Mouse (Mus musculus) Muller cell, postnatal 12 days (primary cell): ENCODE results near the gene Bcl9.

Experiments
- DNase-seq: peaks from one replicate; pipeline ENCODE4 v3.0.0-alpha.2; 2015; ENCODE audit errors: inconsistent ontology term

The Bcl9 gene

DNA sequence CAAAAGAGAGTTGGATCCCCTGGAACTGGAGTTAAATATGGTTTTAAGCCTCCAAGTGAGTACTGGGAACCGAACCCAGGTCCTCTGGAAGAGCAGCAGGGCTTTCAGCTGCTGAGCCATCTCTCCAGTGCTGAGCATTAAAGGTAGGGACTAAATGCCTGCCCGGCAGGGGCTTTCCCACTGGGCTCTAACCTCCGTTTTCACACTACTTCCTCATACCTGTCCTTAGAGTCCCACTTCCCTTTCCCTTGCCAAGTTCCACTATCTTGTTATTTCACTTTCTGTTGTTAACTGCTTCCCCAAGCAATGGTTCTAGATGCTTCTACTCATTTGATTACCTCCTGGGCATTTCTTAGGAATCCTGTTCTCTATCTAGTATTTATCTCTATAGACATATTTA, 65.4 kb downstream of the Bcl9 start:
- DNase-seq = no peak

DNA sequence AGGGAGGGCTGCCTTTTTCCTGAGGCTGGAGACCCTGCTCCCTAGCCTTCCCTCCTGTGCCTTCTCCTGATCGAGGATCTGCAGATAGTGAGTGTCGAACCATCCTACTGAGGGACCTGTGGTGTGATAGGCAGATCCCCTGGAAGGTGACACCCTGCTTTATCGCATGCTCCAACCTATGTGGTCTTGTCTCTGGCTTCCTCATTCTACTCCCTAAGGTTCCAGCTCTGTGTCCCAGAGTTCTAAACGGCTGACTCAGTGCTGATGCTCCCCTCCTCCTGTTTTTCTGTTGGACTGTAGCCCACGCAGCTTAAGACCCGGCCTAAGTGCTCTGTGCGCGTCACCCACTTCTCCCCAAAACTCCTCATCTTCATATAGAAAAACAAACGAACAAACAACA, 65.9 kb downstream of the Bcl9 start:
- DNase-seq = no peak

DNA sequence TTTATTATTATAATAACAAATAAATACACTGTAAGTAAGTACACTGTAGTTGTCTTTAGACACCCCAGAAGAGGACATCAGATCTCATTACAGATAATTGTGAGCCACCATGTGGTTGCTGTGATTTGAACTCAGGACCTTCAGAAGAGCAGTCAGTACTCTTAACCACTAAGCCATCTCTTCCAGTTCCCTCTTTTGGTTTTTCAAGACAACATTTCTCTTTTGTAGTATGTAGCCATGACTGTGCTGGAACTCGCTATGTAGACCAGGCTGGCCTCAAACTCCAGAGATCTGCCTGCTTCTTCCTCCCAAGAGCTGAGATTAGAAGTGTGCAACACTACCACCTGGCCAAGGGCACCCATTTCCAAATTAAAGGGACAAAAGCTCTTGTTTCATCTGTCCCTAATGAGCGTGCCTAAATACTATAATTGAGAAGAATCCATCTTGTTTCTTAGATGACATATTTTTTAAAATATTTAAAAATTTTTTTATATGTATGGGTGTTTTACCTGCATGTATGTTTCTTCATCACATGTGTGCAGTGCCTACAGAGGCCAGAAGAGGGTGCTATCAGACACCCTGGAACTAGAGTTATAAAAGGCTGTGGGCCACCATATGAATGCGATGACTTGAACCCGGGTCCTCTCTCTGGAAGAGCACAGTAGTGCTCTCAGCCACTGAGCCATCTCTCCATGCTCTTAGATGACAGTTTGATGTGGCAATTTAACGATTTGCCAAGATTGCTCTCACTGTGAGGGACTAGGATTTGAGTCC, 66.9 kb downstream of the Bcl9 start:
- DNase-seq = no peak

DNA sequence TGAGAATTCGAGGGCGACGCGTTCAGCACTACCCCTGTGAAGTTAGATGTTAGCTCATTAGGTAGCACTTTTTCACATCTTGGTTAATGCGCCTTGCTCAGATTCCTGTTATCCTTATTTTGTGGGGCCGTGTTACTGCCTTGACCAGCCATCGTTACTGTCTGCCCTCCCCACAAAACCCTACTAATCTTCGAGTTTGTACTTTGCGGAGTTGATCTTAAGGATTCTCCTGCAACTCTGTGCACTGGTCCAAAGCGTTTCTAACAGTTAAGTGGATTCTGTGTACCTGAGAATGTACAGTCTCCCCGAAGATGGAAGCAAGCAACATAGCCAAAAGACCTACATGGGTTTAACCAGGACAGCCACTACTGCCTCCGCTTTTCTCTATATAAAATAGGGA, 69.3 kb downstream of the Bcl9 start:
- no peak for DNase-seq

DNA sequence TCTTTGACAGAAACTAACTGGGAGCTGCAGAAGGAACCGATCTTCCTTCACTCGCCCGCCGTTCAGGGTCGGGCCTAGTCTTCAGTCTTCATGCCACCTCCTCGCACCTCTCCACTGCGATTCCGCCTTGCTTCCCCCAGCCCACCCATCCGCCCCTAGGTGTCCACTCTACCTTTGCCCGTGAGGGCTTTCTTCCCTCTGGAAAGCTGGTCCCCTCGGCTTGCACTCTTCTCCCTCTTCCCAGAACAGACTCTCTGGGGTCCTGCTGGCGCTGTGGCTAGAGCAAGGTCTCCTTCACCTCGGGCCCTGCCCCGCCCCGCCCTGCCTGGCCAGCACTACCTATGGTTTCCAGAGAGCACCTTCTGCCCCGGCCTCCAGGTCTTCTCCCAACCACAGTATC, 69.7 kb downstream of the Bcl9 start:
- DNase-seq = no peak

DNA sequence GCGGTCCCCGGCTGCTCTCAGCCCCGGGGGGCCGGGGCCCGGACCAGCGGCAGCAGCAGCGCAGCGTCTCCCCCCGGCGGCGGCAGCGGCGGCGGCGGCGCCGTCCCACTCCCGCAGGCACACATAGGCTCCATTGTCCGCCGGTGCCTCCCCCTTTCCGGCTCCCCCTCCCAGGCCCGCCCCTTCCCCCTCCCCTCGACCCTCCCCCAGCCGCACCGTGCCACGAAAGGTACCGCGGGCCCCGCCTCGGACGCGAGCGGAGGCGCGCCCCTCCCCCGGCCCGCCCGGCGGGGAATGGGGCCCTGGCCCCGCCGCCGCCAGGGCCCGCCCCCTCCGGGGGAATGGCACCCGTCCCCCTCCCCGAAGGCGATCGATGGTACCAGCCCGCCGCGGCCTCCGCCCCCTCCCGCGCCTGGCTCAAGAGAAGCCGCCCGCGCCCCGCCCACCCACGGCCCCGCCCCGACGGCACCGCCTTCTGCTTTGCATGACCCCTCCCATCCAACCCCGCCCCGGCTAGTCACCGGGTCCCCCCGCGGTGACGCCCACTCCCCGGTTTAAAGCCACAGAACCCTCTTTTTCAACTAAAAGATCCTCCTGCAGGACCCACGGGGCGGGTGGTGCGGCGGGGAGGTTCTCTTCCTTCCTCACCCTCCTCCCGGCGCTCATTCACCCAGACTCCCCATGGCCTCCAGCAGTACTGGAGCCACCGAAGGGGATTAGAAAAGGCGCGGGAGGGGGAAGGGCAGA, 70.3 kb downstream of the Bcl9 start:
- DNase-seq = peak; percentile 99

DNA sequence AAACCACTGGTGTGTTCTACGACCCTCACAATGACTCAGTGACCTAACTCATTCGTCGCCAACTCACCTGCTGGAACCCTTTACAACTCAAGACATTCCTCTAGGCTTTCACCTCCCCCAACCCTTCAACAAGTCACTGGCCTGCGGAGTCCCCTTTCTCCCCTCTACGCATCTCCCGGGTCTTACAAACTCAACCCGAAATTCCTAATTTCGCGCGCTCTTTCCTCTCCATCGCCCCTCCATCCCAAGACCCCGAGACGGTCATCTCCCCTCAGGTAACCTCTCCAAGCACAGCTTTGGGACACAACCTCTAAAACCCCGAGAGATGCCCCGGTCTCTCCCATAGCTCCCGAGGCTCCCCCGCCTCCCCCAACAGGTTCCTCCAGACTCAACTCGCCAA, 71.0 kb downstream of the Bcl9 start:
- peak; percentile 32 for DNase-seq

DNA sequence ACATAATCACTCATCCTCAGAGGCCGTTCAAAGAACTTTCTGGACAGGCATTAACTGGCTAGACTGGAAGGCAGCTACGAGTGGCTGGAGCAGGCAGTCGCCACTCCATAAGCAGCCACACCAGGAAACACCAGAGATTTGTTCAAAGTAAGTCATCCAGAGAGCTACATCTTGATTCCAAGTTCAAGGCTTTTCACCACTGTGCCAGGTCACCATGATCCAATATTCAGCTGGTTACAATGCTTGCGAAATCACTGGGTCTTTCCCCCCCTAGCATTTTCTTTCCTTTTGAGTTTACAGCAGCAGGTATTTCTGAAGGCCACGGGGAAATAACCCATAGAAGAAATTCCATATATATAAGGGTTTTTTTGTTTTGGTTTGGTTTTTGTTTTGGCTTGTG, 72.5 kb downstream of the Bcl9 start:
- DNase-seq = peak; percentile 40

DNA sequence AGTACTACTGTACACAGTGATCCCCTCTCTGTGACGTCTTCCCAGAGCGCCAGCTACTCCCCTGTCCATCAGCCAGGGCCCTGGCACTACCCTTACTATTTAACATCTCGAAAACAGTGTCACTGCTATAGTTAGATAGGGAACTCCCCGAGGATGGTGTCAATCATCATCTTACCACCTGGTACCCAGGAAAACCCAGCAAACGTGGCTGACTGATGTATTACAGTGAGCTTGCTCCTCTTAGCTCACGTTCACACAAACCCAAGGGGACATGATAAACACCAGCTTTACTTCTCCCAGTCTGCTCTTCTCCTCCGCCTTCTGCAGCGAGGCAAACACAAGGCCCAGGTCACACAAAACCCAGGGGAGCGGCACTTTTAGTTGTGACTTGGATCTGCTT, 74.5 kb downstream of the Bcl9 start:
- DNase-seq = no peak

DNA sequence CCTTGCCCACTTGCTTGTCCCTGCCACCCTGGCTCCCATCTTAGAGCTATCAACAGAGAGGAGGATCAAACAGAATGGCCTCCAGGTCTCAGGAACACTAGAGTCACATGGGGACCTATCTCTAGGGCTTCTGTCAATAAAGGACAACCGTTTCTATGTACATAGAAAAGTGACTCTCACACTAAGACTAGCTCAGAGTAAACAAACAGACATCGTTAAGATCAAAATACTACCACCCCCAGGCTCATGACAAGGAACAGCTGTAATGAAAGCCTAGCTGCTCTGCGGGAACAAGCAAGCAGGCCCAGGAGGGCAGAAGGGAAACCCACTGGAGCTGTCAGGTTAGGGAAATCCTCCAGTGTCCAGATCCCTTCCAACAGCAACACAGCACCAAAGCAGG, 82.2 kb downstream of the Bcl9 start:
- DNase-seq = no peak

DNA sequence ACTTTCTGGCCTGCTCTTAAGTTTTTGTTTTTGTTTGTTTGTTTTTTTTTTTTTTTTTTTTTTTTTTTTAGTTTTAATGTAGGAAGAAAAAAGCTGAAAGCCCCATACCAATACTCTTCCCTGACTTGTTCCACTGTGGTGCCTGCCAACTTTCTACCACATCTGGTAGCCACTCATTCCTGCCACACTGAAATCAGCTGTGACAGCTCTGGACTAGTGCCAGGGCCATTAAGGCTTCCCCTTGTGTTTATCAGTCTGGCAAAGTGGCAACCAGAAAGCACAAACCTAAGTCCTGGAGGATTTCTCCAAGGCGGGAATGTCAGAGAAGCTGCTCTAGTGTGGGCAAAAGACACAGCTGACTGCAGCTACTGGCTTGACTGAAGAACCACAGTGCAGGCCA, 83.3 kb downstream of the Bcl9 start:
- DNase-seq = peak; percentile 74

DNA sequence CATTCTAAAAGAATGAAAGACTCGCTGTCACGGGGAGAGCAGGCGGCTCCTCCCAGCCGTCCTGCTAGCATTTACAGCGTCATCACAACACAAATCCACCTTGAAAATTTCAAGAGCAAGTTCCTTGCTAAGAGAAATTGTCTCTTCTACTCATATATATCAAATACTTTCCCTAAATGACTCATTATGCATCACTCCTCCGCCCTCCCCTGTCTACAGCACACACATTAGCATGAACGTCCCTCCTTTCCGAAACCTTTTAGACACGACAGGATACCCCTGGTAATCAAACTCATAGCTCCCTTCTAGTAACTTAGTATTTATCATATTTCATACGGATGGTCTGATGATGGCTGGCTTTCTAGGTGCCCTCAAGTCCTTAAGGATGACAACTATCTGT, 83.8 kb downstream of the Bcl9 start:
- no peak for DNase-seq

DNA sequence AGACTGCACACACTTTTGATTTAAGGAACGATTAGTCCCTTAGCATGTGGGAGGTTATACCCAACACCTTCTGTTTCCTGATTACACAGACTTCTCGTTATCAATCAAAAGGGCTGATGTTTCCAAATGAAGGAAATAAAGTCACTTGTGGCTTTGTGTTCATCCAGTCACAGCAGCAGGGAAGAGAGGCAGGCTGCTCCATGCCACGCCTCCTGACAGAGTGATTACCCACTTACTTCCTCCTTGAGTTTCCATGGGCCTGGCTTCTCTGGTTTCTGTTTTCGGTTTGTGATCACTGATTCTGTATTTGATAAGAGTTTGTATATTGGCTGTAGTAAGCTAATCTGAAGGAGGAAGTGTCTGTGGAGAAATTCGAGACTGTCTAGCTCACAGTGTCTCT, 86.5 kb downstream of the Bcl9 start:
- DNase-seq = no peak

DNA sequence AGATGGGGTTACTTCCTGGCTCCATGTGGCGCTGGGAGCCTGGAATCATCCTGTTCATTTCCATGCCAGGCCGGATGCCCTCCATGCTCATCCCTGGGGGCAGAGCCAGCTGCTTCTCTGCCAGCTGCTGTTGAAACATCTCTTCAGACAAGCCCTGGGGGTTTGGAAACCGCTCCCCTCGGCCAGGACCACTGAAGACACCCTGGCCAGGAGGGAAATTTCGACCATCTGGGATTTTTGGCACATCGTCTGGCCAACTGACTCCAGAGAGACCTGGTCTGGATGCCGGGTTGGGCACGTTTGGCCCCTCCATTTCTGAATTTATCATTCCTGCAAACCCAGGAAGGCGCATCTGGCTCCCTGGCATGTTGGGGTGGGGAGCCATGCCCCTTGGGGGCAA, 88.4 kb downstream of the Bcl9 start:
- no peak for DNase-seq

DNA sequence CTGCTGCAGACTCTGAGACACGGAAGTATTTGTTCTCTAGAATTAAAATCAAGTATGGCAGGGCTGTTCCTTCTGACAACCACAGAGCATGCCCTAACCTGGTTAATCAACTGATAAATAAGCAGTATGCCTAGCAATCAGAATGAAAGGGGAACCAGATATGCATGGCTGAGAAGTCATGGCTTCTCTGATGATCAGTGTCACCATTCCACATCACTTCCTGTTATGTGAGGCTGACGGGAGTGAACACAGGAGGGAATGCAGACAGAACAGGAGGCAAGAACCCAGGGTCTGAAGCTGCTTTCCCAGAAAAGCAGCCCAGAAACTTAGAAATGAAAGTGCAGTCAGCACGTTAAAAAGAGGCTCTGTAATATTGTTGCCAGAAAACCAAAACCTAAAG, 91.2 kb downstream of the Bcl9 start:
- no peak for DNase-seq

DNA sequence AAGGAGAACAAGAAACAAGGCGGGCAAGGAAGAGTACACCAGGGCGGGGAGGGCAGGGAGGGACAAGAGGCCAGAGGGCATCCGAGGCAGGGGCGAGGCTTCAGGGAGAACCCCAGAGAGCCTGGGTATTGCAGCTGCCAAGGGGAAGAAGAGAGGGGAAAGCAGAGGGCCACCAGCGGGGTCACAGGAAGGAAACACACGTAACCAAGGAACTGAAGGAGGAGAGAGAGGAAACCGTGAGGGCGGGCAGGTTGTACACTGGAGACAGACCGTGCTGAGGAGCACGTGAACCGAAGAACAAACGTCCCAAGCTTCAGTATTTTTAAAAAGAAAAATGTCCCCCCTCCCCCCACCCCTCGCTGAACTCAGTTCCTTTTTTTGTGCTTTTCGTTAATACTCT, 93.8 kb downstream of the Bcl9 start:
- no peak for DNase-seq

DNA sequence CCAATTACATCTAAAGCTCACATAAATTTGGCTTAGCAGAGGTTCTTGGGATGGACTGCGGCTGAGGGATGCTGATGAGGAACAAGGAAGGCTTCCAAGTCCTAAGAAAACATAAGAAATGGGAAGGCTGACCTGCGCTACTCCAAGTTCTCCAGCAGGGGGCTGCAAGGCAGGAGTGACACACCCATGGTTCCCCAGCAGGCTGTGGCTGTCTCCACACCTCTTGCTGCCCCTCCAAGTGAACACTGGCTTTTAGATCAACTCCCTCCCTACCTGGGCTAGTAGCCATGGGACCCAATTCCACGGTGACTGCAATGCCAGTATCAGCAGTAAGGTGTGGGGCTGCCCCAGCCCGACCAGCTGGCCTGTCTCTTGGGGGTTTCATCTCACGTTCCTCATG, 95.8 kb downstream of the Bcl9 start:
- peak; percentile 40 for DNase-seq

DNA sequence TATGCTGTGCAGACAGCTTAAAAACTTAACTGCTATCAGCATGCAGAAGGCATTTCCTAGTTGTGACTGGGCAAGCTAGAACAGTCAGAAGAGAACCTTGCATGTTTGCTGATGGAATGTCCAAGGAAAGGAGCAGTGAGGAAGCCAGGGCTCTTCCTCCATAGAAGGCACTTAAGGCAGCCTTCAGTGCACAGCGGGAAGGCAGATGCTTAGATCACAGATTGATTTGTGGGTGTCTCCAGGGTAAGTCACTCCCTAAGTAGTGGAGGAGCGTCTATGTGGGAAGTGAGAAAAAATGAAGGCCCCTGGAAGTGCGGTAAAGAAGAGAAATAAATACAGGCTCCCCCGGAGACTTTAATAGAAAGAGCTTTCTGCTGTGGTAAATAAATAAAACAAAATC, 98.5 kb downstream of the Bcl9 start:
- no peak for DNase-seq

DNA sequence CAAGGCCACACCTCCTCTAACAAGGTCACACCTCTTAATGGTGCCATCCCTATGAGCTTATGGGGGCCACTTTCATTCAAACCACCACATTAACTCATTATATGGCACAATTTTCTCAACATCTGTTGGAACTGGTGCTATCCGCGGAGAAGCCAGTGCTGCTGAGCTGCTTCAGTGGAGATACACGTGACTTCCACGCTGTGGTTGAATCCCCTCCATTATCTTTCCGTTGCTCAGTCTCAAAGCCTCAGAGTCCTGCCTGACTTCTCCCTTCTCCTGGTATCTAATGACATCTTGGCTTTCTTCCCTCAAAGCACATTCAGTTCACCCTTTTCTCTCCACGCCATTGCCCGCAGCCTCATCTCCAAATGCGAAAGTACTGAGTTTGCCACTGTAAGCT, 101.1 kb downstream of the Bcl9 start:
- no peak for DNase-seq

DNA sequence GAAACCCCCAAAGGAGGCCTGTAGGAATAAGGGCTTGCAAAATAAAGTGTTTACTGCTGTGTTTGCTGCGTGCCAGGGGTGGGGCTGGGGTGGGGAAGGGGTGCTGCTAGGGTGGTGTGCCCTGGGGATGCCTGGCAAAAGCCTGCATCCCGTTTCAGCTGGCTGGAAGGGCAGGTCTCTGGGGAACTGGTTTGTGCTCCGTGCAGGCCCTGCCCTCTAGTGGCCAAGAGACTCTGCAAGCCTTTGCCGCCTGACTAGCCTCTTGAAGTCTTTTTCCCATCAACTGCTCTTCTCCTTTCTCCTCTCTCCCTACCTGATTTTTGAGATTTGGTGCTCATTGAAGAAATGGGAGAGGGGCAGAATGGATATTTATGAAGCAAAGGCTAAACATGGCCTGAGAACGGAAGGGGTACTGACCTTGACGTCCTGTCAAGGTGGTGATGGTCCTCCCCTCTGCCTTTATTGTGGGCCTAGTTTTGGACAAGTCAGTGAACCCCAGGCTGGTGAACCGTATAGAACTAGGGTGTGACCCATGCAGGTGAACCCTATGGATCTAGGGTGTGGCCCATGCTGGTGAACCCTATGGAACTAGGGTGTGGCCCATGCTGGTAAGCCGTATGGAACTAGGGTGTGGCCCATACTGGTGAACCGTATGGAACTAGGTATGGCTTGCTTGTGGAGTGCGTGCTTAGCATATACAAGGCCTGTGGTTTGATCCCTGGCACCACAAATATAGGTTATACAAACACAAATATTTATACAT, 112.4 kb downstream of the Bcl9 start:
- peak; percentile 42 for DNase-seq

DNA sequence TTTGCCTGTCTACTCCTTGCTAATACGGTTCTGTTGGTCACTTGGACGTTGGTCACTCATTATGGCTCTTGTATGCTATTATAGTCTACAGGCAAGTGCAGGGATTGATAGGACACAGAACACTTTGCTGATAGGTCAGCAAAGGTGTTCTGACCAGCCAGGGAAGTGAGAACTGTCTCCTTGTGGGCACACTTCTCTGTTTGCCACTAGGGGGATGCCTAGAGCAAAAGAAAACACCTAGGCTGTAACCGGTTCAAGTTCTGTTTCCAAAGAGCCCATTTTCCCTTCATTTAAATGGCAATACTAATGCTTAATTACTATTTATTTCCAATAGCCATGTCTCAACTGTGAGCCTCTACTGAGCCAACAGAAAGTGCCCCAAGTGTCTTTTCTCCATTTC, 113.9 kb downstream of the Bcl9 start:
- DNase-seq = no peak

DNA sequence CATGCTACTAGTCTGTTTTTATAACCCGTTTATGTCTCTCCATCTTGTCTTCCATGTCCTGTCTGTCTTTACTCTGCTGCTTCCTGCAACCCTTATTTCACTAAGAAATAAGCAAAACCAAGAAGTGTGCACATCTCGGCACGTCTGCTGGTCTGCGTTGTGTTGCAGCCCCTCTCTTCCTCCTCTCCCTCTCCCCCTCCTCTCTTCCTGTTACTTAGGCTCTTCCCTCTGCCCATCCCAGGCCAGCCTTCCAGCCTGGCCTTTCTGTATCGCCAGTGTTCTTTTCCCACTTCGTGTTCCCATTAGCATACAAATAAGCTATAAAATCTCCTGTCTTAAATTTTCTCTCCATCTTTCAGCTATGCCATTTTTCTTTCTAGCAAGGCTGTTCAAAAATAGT, 117.2 kb downstream of the Bcl9 start:
- no peak for DNase-seq

DNA sequence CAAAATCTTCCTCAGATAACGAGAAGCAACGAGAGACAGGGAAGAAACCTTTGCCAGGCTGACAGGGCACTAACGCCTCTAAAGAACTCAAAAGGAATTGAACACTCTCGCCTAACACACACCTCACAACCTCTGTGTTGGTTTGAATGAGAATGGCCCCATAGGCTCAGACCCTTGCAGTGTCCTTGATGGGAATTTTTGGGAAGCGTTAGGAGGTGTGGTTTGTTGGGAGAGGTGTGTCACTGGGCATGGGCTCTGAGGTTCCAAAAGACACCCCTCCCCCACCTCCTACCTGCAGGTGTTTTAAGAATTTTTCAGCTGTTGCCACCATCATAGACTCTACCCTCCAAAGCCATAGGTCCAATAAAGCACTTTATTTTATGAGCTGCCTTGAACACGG, 118.8 kb downstream of the Bcl9 start:
- DNase-seq = no peak
